In the genomic region with DNA sequence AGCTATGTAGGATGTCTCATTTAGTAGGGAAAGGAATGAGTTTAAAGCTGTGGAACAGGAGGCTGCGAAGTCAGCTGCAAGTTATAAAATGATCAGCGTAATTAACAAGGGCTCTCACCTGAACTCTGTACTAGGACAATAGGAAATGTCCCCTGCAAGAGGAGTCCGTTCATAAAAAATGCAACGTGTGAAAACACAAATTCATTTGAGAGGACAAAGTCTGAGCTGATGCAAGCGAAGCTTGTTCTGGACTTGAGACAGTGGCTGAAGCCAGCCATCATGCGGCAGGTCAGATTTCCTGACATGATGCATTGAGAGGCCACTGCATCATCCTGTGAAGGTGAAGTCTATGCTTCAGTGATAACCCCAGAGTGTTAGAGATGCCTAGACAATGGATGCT, we compare ENCODE assay signal across 28 mouse cellular contexts.
A peak's percentile ranks its signal among the peaks of the same experiment; 100 is the strongest.
DNase-seq lines count a peak whose midpoint lies in the region; ATAC-seq and TF ChIP-seq lines count a peak whose summit lies in the region.
"Had no signal": no experiment of that assay in that cellular context is flagged by ENCODE, and none has a peak within 500 bp of the region (broad histone marks: within the 10 kb centered on the region; RNA-seq: fewer than 3 reads in every experiment).

No protein-coding gene starts in this region.

- H3K4me3 ChIP-seq in intestine, embryonic 16.5 days (ENCODE audit: low read length): no peak overlapping the region
- no peak overlapping the region for H3K4me3 ChIP-seq in intestine, embryonic 15.5 days (replicated peaks)
- H3K4me3 ChIP-seq in kidney, adult 2 months (ENCODE audit: insufficient read depth, low read depth, low read length): no peak overlapping the region
- H3K4me3 ChIP-seq in kidney, embryonic 15.5 days (replicated peaks): no peak overlapping the region
- H3K4me3 ChIP-seq in intestine, postnatal 0 days (ENCODE audit: low read depth, low read length): no peak overlapping the region
- H3K4me3 ChIP-seq: embryonic facial prominence, embryonic 10.5 days; embryonic facial prominence, embryonic 13.5 days; erythroblast, embryonic 14.5 days; forebrain, embryonic 12.5 days; forebrain, embryonic 15.5 days; heart, adult 2 months; heart, embryonic 10.5 days; heart, embryonic 13.5 days had no signal

- WGBS in intestine, embryonic 16.5 days: 80% methylated on average over 6 of the region's 6 CpGs
- WGBS in intestine, embryonic 15.5 days: 88% methylated on average over 6 of the region's 6 CpGs
- 55% methylated on average over 6 of the region's 6 CpGs for WGBS in kidney, adult 2 months
- WGBS in kidney, embryonic 15.5 days: 80% methylated on average over 6 of the region's 6 CpGs
- 51% methylated on average over 6 of the region's 6 CpGs for WGBS in intestine, postnatal 0 days

- peak; percentile 78 for DNase-seq in kidney, adult 2 months
- DNase-seq in kidney, postnatal 25 days: peak; percentile 9 to 61
- DNase-seq in right cerebral cortex, postnatal 36 days (ENCODE audit: low spot score in 2 of 2): no peak
- DNase-seq in urinary bladder, postnatal 4 days (ENCODE audit: low spot score in 2 of 2): no peak
- DNase-seq: adrenal gland, adult 8-10 months; adrenal gland, postnatal 25 days; cerebellum, adult 11-12 months; cerebellum, adult 8-10 months; cerebellum, postnatal 10 days; cerebellum, postnatal 36 days; embryo, embryonic 11 days; gastrocnemius, postnatal 10 days; gastrocnemius, postnatal 36 days; heart, adult 2 months; heart, postnatal 14 days; heart, postnatal 4 days had no signal

- no peaks in the 10 kb centered on the region for H3K36me3 ChIP-seq in intestine, embryonic 16.5 days (ENCODE audit: control insufficient read depth, insufficient read depth, low read length)
- H3K36me3 ChIP-seq in intestine, embryonic 15.5 days: no peaks in the 10 kb centered on the region
- no peaks in the 10 kb centered on the region for H3K36me3 ChIP-seq in kidney, adult 2 months (ENCODE audit: control insufficient read depth, insufficient read depth, low read length)
- no peaks in the 10 kb centered on the region for H3K36me3 ChIP-seq in kidney, embryonic 15.5 days
- H3K36me3 ChIP-seq in intestine, postnatal 0 days (ENCODE audit: control insufficient read depth, insufficient read depth): no peaks in the 10 kb centered on the region
- H3K36me3 ChIP-seq: embryonic facial prominence, embryonic 10.5 days; embryonic facial prominence, embryonic 13.5 days; forebrain, embryonic 12.5 days; forebrain, embryonic 15.5 days; heart, embryonic 10.5 days; heart, embryonic 13.5 days had no signal

- 0 out of 2 replicates have a peak, but pooled peaks have one; percentile 38 for ATAC-seq in intestine, embryonic 16.5 days
- ATAC-seq in intestine, embryonic 15.5 days: no peak
- no peak for ATAC-seq in kidney, embryonic 15.5 days (replicated peaks; ENCODE audit: low FRiP score)
- peak; percentile 95 for ATAC-seq in intestine, postnatal 0 days
- ATAC-seq: activated CD4-positive, CD25-positive, alpha-beta regulatory T cell, adult 4 months; forebrain, embryonic 15.5 days had no signal

- no peak overlapping the region for H3K4me2 ChIP-seq in intestine, embryonic 16.5 days (ENCODE audit: low read depth, low read length)
- H3K4me2 ChIP-seq in intestine, embryonic 15.5 days (replicated peaks): no peak overlapping the region
- H3K4me2 ChIP-seq in kidney, embryonic 15.5 days: no peak overlapping the region
- no peak overlapping the region for H3K4me2 ChIP-seq in intestine, postnatal 0 days (replicated peaks; ENCODE audit: low read depth)
- H3K4me2 ChIP-seq: embryonic facial prominence, embryonic 13.5 days; forebrain, embryonic 12.5 days; forebrain, embryonic 15.5 days; heart, embryonic 13.5 days had no signal

- no peak overlapping the region for H3K27ac ChIP-seq in intestine, embryonic 16.5 days (ENCODE audit: low read length)
- no peak overlapping the region for H3K27ac ChIP-seq in intestine, embryonic 15.5 days
- H3K27ac ChIP-seq in kidney, adult 2 months (ENCODE audit: insufficient read depth, low read depth, low read length): no peak overlapping the region
- no peak overlapping the region for H3K27ac ChIP-seq in kidney, embryonic 15.5 days
- no peak overlapping the region for H3K27ac ChIP-seq in intestine, postnatal 0 days (ENCODE audit: low read depth, low read length)
- H3K27ac ChIP-seq: embryonic facial prominence, embryonic 10.5 days; embryonic facial prominence, embryonic 13.5 days; forebrain, embryonic 12.5 days; forebrain, embryonic 15.5 days; heart, adult 2 months; heart, embryonic 10.5 days; heart, embryonic 13.5 days had no signal

- TF ChIP-seq POLR2A in kidney, adult 2 months (IDR thresholded peaks at IDR 0.05; ENCODE audit: low read depth, low read length): no peak

- no peaks in the 10 kb centered on the region for H3K9me3 ChIP-seq in intestine, embryonic 16.5 days (ENCODE audit: control insufficient read depth, low read length)
- no peaks in the 10 kb centered on the region for H3K9me3 ChIP-seq in intestine, embryonic 15.5 days
- no peaks in the 10 kb centered on the region for H3K9me3 ChIP-seq in kidney, embryonic 15.5 days (replicated peaks)
- no peaks in the 10 kb centered on the region for H3K9me3 ChIP-seq in intestine, postnatal 0 days (ENCODE audit: control insufficient read depth)
- H3K9me3 ChIP-seq: embryonic facial prominence, embryonic 10.5 days; embryonic facial prominence, embryonic 13.5 days; forebrain, embryonic 12.5 days; forebrain, embryonic 15.5 days; heart, embryonic 10.5 days; heart, embryonic 13.5 days had no signal

- H3K27me3 ChIP-seq in intestine, embryonic 16.5 days (replicated peaks; ENCODE audit: control insufficient read depth, insufficient read depth, low read length): no peaks in the 10 kb centered on the region
- H3K27me3 ChIP-seq in intestine, embryonic 15.5 days (replicated peaks): no peaks in the 10 kb centered on the region
- H3K27me3 ChIP-seq in kidney, adult 2 months (replicated peaks; ENCODE audit: control insufficient read depth, insufficient read depth, low read length): no peaks in the 10 kb centered on the region
- no peaks in the 10 kb centered on the region for H3K27me3 ChIP-seq in kidney, embryonic 15.5 days
- H3K27me3 ChIP-seq in intestine, postnatal 0 days (replicated peaks; ENCODE audit: control insufficient read depth, insufficient read depth, low read length): no peaks in the 10 kb centered on the region
- H3K27me3 ChIP-seq: embryonic facial prominence, embryonic 13.5 days; forebrain, embryonic 12.5 days; forebrain, embryonic 15.5 days; heart, embryonic 13.5 days had no signal

- TF ChIP-seq CTCF in kidney, adult 2 months (conservative IDR thresholded peaks at IDR 0.05; ENCODE audit: insufficient read depth, insufficient read length, low read depth, low read length): no peak
- TF ChIP-seq CTCF in intestine, postnatal 0 days (IDR thresholded peaks at IDR 0.05; ENCODE audit: low read depth): 0 out of 2 replicates have a peak, but pooled peaks have one; percentile 6

- H3K4me1 ChIP-seq in intestine, embryonic 16.5 days (ENCODE audit: control insufficient read depth, insufficient read depth, low read length): no peaks in the 10 kb centered on the region
- no peaks in the 10 kb centered on the region for H3K4me1 ChIP-seq in intestine, embryonic 15.5 days (replicated peaks)
- no peaks in the 10 kb centered on the region for H3K4me1 ChIP-seq in kidney, adult 2 months (ENCODE audit: control insufficient read depth, insufficient read depth, low read length)
- H3K4me1 ChIP-seq in kidney, embryonic 15.5 days: 0 out of 2 replicates have a peak, but pooled peaks cover 4% of the 10 kb centered on the region
- H3K4me1 ChIP-seq in intestine, postnatal 0 days (replicated peaks; ENCODE audit: control insufficient read depth, insufficient read depth, low read length): no peaks in the 10 kb centered on the region
- H3K4me1 ChIP-seq: embryonic facial prominence, embryonic 13.5 days; forebrain, embryonic 12.5 days; forebrain, embryonic 15.5 days; heart, embryonic 10.5 days; heart, embryonic 13.5 days had no signal

- H3K9ac ChIP-seq in intestine, embryonic 16.5 days (ENCODE audit: low read depth, low read length): no peak overlapping the region
- H3K9ac ChIP-seq in intestine, embryonic 15.5 days: no peak overlapping the region
- no peak overlapping the region for H3K9ac ChIP-seq in kidney, embryonic 15.5 days
- H3K9ac ChIP-seq in intestine, postnatal 0 days (ENCODE audit: low read depth, low read length): no peak overlapping the region
- H3K9ac ChIP-seq: embryonic facial prominence, embryonic 13.5 days; forebrain, embryonic 12.5 days; forebrain, embryonic 15.5 days; heart, embryonic 13.5 days had no signal

Comparison
In these comparisons a context has a peak if more than half of its experiments do, and no peak if none do; other contexts are left out.
1. ATAC-seq: peak in intestine, embryonic 16.5 days (single experiment) and intestine, postnatal 0 days (single experiment); none in intestine, embryonic 15.5 days (single experiment) and kidney, embryonic 15.5 days (single experiment).
2. DNase-seq: peak in kidney, adult 2 months (single experiment) and kidney, postnatal 25 days (2 of 2); none in right cerebral cortex, postnatal 36 days (0 of 2) and urinary bladder, postnatal 4 days (0 of 2).